9 mouse cellular contexts compared by ENCODE assay signal in genomic region chr6:72667021-72667420, GRCm38 (mm10). TPM values are rescaled to one million over a fixed set of nuclear protein-coding genes. Genes with fewer than 3 reads are reported as not detected.
DNase-seq lines count a peak whose midpoint lies in the region; ATAC-seq lines count a peak whose summit lies in the region.
"Had no signal": no experiment of that assay in that cellular context is flagged by ENCODE, and none has a peak within 500 bp of the region (broad histone marks: within the 10 kb centered on the region; RNA-seq: fewer than 3 reads in every experiment).

No protein-coding gene starts in this region.

- no peak overlapping the region for H3K27ac ChIP-seq in intestine, embryonic 14.5 days (ENCODE audit: low read depth)
- no peak overlapping the region for H3K27ac ChIP-seq in intestine, embryonic 15.5 days
- no peak overlapping the region for H3K27ac ChIP-seq in forebrain, embryonic 13.5 days
- no peak overlapping the region for H3K27ac ChIP-seq in midbrain, embryonic 11.5 days (ENCODE audit: low read depth, low read length)
- H3K27ac ChIP-seq: midbrain, embryonic 12.5 days had no signal

- peak; percentile 72 for DNase-seq in intestine, embryonic 14.5 days (ENCODE audit: low spot score)
- peak; percentile 19 to 48 for DNase-seq in CD8-positive naive resting alpha-beta T cell, adult 2 months (ENCODE audit: low read depth in 2 of 2, low spot score in 2 of 2)
- DNase-seq in adrenal gland, adult 2 months = peak; percentile 64
- peak; percentile 19 for DNase-seq in layer of hippocampus, adult 9-11 months
- peak; percentile 37 for DNase-seq in retina, postnatal 7 days (ENCODE audit: low read depth, low spot score)
- DNase-seq in midbrain, embryonic 11.5 days (ENCODE audit: low spot score, missing footprints) = no peak

- H3K9me3 ChIP-seq in intestine, embryonic 14.5 days (ENCODE audit: control insufficient read depth, low read length) = no peaks in the 10 kb centered on the region
- no peaks in the 10 kb centered on the region for H3K9me3 ChIP-seq in intestine, embryonic 15.5 days
- no peaks in the 10 kb centered on the region for H3K9me3 ChIP-seq in forebrain, embryonic 13.5 days (replicated peaks)
- no peaks in the 10 kb centered on the region for H3K9me3 ChIP-seq in midbrain, embryonic 11.5 days (ENCODE audit: control insufficient read depth, low read length)
- H3K9me3 ChIP-seq: midbrain, embryonic 12.5 days had no signal

- H3K4me1 ChIP-seq in intestine, embryonic 14.5 days (replicated peaks; ENCODE audit: control insufficient read depth, insufficient read depth, low read length) = peaks cover 29% of the 10 kb centered on the region
- H3K4me1 ChIP-seq in intestine, embryonic 15.5 days (replicated peaks) = peaks cover 28% of the 10 kb centered on the region
- peaks cover 12% of the 10 kb centered on the region; the same call in 1 of the 2 replicates for H3K4me1 ChIP-seq in forebrain, embryonic 13.5 days
- H3K4me1 ChIP-seq in midbrain, embryonic 11.5 days (ENCODE audit: control insufficient read depth, insufficient read depth, low read length) = no peaks in the 10 kb centered on the region
- H3K4me1 ChIP-seq: midbrain, embryonic 12.5 days had no signal

- no peaks in the 10 kb centered on the region for H3K27me3 ChIP-seq in intestine, embryonic 14.5 days (replicated peaks; ENCODE audit: control insufficient read depth, insufficient read depth, low read length)
- H3K27me3 ChIP-seq in intestine, embryonic 15.5 days (replicated peaks) = no peaks in the 10 kb centered on the region
- H3K27me3 ChIP-seq in forebrain, embryonic 13.5 days = no peaks in the 10 kb centered on the region
- no peaks in the 10 kb centered on the region for H3K27me3 ChIP-seq in midbrain, embryonic 11.5 days (ENCODE audit: control insufficient read depth, insufficient read depth, low read length)

- no peak overlapping the region for H3K4me2 ChIP-seq in intestine, embryonic 14.5 days (ENCODE audit: low read length)
- H3K4me2 ChIP-seq in intestine, embryonic 15.5 days (replicated peaks) = no peak overlapping the region
- no peak overlapping the region for H3K4me2 ChIP-seq in forebrain, embryonic 13.5 days
- H3K4me2 ChIP-seq in midbrain, embryonic 11.5 days = no peak overlapping the region
- H3K4me2 ChIP-seq: midbrain, embryonic 12.5 days had no signal

- no peak overlapping the region for H3K9ac ChIP-seq in intestine, embryonic 14.5 days (ENCODE audit: low read length)
- H3K9ac ChIP-seq in intestine, embryonic 15.5 days = no peak overlapping the region
- no peak overlapping the region for H3K9ac ChIP-seq in forebrain, embryonic 13.5 days
- H3K9ac ChIP-seq in midbrain, embryonic 11.5 days (ENCODE audit: low read length) = no peak overlapping the region
- H3K9ac ChIP-seq: midbrain, embryonic 12.5 days had no signal

- no peak overlapping the region for H3K4me3 ChIP-seq in intestine, embryonic 14.5 days (ENCODE audit: low read depth, low read length)
- H3K4me3 ChIP-seq in intestine, embryonic 15.5 days (replicated peaks) = no peak overlapping the region
- H3K4me3 ChIP-seq in forebrain, embryonic 13.5 days = no peak overlapping the region
- H3K4me3 ChIP-seq in midbrain, embryonic 11.5 days (ENCODE audit: low read depth, low read length) = no peak overlapping the region
- H3K4me3 ChIP-seq: midbrain, embryonic 12.5 days had no signal

- 55% methylated on average over 4 of the region's 4 CpGs for WGBS in intestine, embryonic 14.5 days
- 57% methylated on average over 4 of the region's 4 CpGs for WGBS in intestine, embryonic 15.5 days
- WGBS in forebrain, embryonic 13.5 days = 26% methylated on average over 4 of the region's 4 CpGs
- 76% methylated on average over 4 of the region's 4 CpGs for WGBS in midbrain, embryonic 11.5 days

- no peaks in the 10 kb centered on the region for H3K36me3 ChIP-seq in intestine, embryonic 14.5 days (ENCODE audit: control insufficient read depth, insufficient read depth, low read length)
- H3K36me3 ChIP-seq in intestine, embryonic 15.5 days = no peaks in the 10 kb centered on the region
- no peaks in the 10 kb centered on the region for H3K36me3 ChIP-seq in forebrain, embryonic 13.5 days (ENCODE audit: poor library complexity, severe bottlenecking)
- H3K36me3 ChIP-seq in midbrain, embryonic 11.5 days (ENCODE audit: control insufficient read depth, insufficient read depth, low read length) = no peaks in the 10 kb centered on the region
- H3K36me3 ChIP-seq: midbrain, embryonic 12.5 days had no signal

- ATAC-seq in intestine, embryonic 14.5 days (replicated peaks; ENCODE audit: low FRiP score, low TSS enrichment, low read depth) = no peak
- no peak for ATAC-seq in intestine, embryonic 15.5 days
- peak; percentile 92 for ATAC-seq in forebrain, embryonic 13.5 days
- no peak for ATAC-seq in midbrain, embryonic 11.5 days (ENCODE audit: low FRiP score)

RNA-seq across cellular contexts. Expression of gene Tgoln1, which starts 50.2 kb away (rescaled TPM):
- polyA plus RNA-seq in intestine, embryonic 14.5 days (2014; fragmentation: Nextera tagmentation; extraction: Ambion mirVana) = 37.6 and 40.8 TPM in 2 replicates
- polyA plus RNA-seq in intestine, embryonic 15.5 days (2015; fragmentation: Nextera tagmentation; extraction: Ambion mirVana) = 42.2 and 43.3 TPM in 2 replicates
- 100 to 1,000 TPM; 241 to 274 TPM for total RNA-seq in adrenal gland, adult 2 months (2021)
- polyA plus RNA-seq in adrenal gland, adult 2 months (2012; rRNA removed) = 38.9 and 46.0 TPM in 2 replicates
- polyA plus RNA-seq in forebrain, embryonic 13.5 days (2015; fragmentation: Nextera tagmentation; extraction: Ambion mirVana) = 28.8 and 32.0 TPM in 2 replicates
- 48.7 and 48.9 TPM in 2 replicates for polyA plus RNA-seq in midbrain, embryonic 11.5 days (2014; fragmentation: Nextera tagmentation; extraction: Ambion mirVana)
